Mouse (Mus musculus) C2C12 (cell line): ENCODE data around the gene Enpp6. TPM values are rescaled to one million over a fixed set of nuclear protein-coding genes. Genes with fewer than 3 reads are reported as not detected.

ENCODE experiments used
- H3K27me3 ChIP-seq: one replicate; pipeline ENCODE4 v1.6.1; 2011; ENCODE audit not compliant: control insufficient read depth, insufficient read depth, insufficient read length
- H3K36me3 ChIP-seq: one replicate; pipeline ENCODE4 v1.6.1; 2011; ENCODE audit not compliant: control insufficient read depth, insufficient read depth
- H3K4me3 ChIP-seq: one replicate; pipeline ENCODE4 v1.5.1; 2011; ENCODE audit warnings: mild to moderate bottlenecking, control low read depth; ENCODE audit not compliant: poor library complexity, insufficient read depth, severe bottlenecking
- H3K79me2 ChIP-seq: one replicate; pipeline ENCODE4 v1.6.1; 2011; ENCODE audit not compliant: control insufficient read depth, insufficient read depth
- H3K79me3 ChIP-seq: one replicate; pipeline ENCODE4 v1.6.1; 2011; ENCODE audit warnings: low read depth, control low read depth
- H3ac ChIP-seq: one replicate; pipeline ENCODE3; 2011; ENCODE audit warnings: low read depth; ENCODE audit not compliant: control insufficient read depth, insufficient read length
- CEBPB ChIP-seq: IDR thresholded peaks from one replicate; pipeline ENCODE4 v1.6.1; 2011; ENCODE audit warnings: low read depth, mild to moderate bottlenecking, control low read depth, moderate library complexity
- CTCF ChIP-seq: IDR thresholded peaks from one replicate; pipeline ENCODE4 v1.5.1; 2011; ENCODE audit not compliant: control insufficient read depth, insufficient read depth, insufficient read length
- FOSL1 ChIP-seq: IDR thresholded peaks from one replicate; pipeline ENCODE4 v1.8.0; 2011; ENCODE audit warnings: mild to moderate bottlenecking, low read length; ENCODE audit not compliant: poor library complexity, insufficient read depth, severe bottlenecking
- MAX ChIP-seq: IDR thresholded peaks from one replicate; pipeline ENCODE4 v1.6.1; 2011; ENCODE audit warnings: mild to moderate bottlenecking, control low read depth
- MYOD1 ChIP-seq: IDR thresholded peaks from one replicate; pipeline ENCODE4 v1.6.1; 2011; ENCODE audit warnings: low read depth; ENCODE audit not compliant: control insufficient read depth, insufficient read length
- MYOG ChIP-seq: IDR thresholded peaks from one replicate; pipeline ENCODE4 v1.6.1; 2011; ENCODE audit not compliant: control insufficient read depth, insufficient read length; ENCODE audit errors: extremely low read depth
- USF1 ChIP-seq: IDR thresholded peaks from one replicate; pipeline ENCODE4 v1.6.1; 2011; ENCODE audit warnings: low read depth, mild to moderate bottlenecking, control low read depth, moderate library complexity
- polyA plus RNA-seq: library from polyadenylated mRNA; unstranded; fragments of >200 nt; fragmentation: generic; extraction: Trizol; gene quantifications from one replicate; pipeline ENCODE4 v1.2.1, GENCODE M21; 2012; ENCODE audit warnings: missing spikeins

The Enpp6 gene
- polyA plus RNA-seq, 1 experiment = not detected

- TF ChIP-seq MYOD1 (no peak), CEBPB (no peak), FOSL1 (no peak), USF1 (no peak), MAX (no peak)
- Histone ChIP-seq H3K79me3 (no peaks in the 10 kb centered on the region), H3K79me2 (no peaks in the 10 kb centered on the region), H3K4me3 (no peak overlapping the region), H3K36me3 (no peaks in the 10 kb centered on the region), H3ac (no peak overlapping the region), H3K27me3 (peaks cover 3% of the 10 kb centered on the region)
Measured at GRCm38 (mm10) chr8:47061105-47061720, 74.5 kb downstream of the Enpp6 start.

DNA sequence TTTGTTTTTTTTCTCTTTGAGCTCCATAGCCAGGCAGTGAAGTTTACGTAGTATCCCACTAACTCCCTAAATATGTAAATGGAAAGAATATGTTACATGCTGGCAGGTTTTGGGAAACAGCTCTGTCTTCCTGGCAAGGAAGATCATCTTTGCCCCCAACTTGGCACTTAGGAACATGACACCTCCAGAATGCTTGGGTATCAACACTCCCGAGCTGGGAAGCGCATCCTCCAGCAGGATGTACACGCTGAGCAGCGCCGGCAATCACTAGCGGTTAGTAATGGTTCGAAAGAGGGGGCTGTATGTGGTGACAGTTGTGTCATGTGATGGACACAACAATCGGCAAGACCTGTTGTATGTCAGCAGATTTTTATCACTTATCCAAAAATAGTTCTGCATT, 80.4 kb downstream of the Enpp6 start:
- no peak overlapping the region for H3K4me3 ChIP-seq
- H3ac ChIP-seq = no peak overlapping the region
- H3K79me2 ChIP-seq = no peaks in the 10 kb centered on the region
- H3K79me3 ChIP-seq = no peaks in the 10 kb centered on the region
- H3K36me3 ChIP-seq = no peaks in the 10 kb centered on the region
- H3K27me3 ChIP-seq = no peaks in the 10 kb centered on the region
- no peak for TF ChIP-seq MYOG
- no peak for TF ChIP-seq MAX
- no peak for TF ChIP-seq CEBPB
- TF ChIP-seq CTCF = no peak
- TF ChIP-seq MYOD1 = no peak
- no peak for TF ChIP-seq USF1
- no peak for TF ChIP-seq FOSL1

- Histone ChIP-seq H3K79me2 (no peaks in the 10 kb centered on the region), H3K36me3 (no peaks in the 10 kb centered on the region), H3ac (no peak overlapping the region), H3K79me3 (no peaks in the 10 kb centered on the region), H3K27me3 (no peaks in the 10 kb centered on the region), H3K4me3 (no peak overlapping the region)
- no peak for TF ChIP-seq MYOD1
- no peak for TF ChIP-seq CTCF
- TF ChIP-seq FOSL1 = no peak
- no peak for TF ChIP-seq MAX
- TF ChIP-seq USF1 = no peak
- TF ChIP-seq MYOG = no peak
- TF ChIP-seq CEBPB = no peak
Measured at GRCm38 (mm10) chr8:47069634-47070033, 82.9 kb downstream of the Enpp6 start.

- TF ChIP-seq MYOD1 (no peak), MYOG (no peak), CTCF (no peak), MAX (no peak), FOSL1 (no peak), USF1 (no peak), CEBPB (no peak)
- Histone ChIP-seq H3K79me2 (no peaks in the 10 kb centered on the region), H3K4me3 (no peak overlapping the region)
Measured at GRCm38 (mm10) chr8:47072001-47072400, 85.3 kb downstream of the Enpp6 start.

DNA sequence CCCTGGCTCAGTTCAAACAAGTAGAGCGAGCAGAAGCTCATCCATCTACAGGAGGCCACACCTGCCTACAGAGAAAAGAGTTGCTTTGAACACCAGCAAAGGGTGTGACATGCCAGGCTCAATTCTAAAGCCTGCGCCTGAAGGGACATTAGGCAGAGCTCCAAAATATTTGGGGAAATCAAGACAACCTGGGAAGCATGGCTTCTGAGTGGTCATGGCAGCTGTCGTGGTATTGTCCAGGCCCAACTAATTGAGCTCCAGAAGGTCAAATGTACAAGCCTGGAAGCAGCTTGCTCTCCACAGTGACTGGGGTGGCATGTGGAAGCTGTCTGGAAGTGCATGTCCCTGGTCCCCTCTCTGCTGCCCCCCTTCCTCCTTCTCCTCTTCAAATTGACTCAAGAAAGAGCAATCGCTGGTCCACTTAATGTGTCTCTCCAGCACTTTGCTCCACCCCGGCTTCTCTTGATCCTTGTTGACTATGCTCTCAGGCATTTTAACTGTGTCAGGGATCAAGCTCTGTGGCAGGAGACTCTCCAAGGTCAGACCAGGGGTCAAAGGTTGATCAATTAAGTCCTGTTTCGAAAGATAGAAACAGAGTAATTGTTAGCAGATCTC, 89.4 kb downstream of the Enpp6 start:
- H3K79me2 ChIP-seq = no peaks in the 10 kb centered on the region
- no peak overlapping the region for H3ac ChIP-seq
- H3K79me3 ChIP-seq = no peaks in the 10 kb centered on the region
- H3K27me3 ChIP-seq = no peaks in the 10 kb centered on the region
- TF ChIP-seq MYOD1 (no peak), MAX (no peak), CEBPB (no peak), FOSL1 (no peak), USF1 (no peak), MYOG (no peak), CTCF (no peak)
- no peak overlapping the region for H3K4me3 ChIP-seq
- no peaks in the 10 kb centered on the region for H3K36me3 ChIP-seq

More at GRCm38 (mm10) chr8:47072001-47072400, 85.3 kb downstream of the Enpp6 start:
- Histone ChIP-seq H3K27me3 (no peaks in the 10 kb centered on the region), H3K79me3 (no peaks in the 10 kb centered on the region), H3K36me3 (no peaks in the 10 kb centered on the region), H3ac (no peak overlapping the region)

DNA sequence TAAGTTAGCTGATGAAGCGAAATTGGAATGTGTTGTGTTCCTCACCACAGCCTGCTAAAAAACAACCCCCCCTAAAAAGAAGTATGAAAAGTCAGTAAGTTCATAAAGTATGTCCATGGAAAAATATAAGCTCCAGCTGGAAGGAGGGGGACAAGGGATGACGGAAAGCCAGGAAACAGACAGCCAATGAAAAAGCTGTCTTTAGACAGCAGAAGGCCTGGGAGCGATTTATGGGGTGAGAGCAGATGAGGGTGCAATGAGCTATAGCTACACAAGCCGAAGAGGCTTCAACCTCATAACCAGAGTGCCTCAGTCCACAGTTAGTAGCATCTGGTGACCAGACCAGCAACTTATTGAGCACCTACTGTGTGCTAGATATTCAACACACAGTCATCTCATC, 93.3 kb downstream of the Enpp6 start:
- H3K79me2 ChIP-seq = no peaks in the 10 kb centered on the region
- no peak for TF ChIP-seq FOSL1
- TF ChIP-seq CTCF = no peak
- TF ChIP-seq MYOD1 = no peak
- TF ChIP-seq USF1 = no peak
- no peak for TF ChIP-seq MYOG
- no peak for TF ChIP-seq MAX
- no peak for TF ChIP-seq CEBPB
- no peaks in the 10 kb centered on the region for H3K27me3 ChIP-seq
- H3K79me3 ChIP-seq = no peaks in the 10 kb centered on the region
- no peak overlapping the region for H3ac ChIP-seq
- H3K36me3 ChIP-seq = no peaks in the 10 kb centered on the region
- H3K4me3 ChIP-seq = no peak overlapping the region
